Mouse (Mus musculus): Measurements from ENCODE around the gene Ddx55.
"Not testable (repeated sequence)": the region's sequence is repeated elsewhere in the genome, so short reads cannot be mapped to it uniquely, and the experiment has no call there.

Gene Ddx55

DNA sequence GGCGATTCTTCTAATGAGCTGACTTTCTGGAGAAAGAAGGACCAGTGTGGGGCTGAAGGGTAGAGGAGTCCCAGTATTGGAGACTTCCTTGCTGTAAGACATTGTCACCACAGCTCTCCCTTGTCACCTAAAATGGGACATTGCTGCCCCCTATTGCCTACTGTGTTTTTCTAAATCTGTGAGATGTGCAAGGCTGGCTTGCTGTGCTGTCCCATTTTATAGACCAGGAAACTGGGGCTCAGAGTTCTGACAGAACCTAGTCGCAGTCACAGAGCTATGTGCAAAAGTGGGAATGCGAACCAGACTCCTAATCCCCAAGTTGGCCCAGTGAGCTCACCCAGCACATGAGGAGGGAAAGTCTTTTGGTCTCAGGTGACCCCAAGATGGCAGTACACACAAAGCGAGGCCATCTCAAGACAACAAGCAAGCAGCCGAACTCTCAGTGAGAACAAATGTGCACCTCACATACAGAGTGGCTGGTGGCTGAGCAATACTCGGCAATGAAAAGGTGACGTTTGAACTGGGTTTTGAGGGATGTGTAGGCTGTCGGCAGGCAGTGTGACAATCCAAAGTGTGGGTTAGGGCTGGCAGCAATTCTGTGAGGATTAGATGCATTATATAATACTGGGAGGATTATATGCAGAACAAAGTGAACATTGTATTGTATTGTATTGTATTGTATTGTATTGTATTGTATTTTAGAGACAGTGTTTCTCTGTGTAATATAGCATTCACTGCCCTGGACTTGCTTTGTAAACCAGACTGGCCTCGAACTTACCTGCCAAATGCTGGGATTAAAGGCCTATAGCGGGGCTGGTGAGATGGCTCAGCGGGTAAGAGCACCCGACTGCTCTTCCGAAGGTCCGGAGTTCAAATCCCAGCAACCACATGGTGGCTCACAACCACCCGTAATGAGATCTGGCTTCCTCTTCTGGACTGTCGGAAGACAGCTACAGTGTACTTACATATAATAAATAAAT is 13.6 kb upstream of the Ddx55 start:
- DNase-seq (ENCODE audit: low spot score) = peak; percentile 73

DNA sequence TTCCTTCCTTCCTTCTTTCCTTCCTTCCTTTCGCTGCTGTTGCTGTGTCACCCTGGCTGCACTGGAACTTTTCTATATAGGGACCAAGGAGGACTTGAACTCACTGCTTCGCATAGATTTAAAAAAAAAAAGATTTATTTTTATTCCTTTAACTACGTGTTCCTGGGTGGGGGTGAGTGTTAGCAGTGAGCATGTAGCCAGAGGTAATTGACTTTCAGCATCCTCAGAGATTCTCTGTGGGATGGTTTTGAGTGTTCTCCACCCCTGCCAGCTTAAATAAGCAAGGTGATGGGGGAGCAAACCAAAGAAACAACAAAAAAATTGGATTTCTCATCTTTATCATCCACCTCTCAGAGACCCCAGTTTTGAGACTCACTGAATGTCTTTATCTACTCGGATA is 12.8 kb upstream of the Ddx55 start:
- no peak for DNase-seq (ENCODE audit: low spot score)

DNA sequence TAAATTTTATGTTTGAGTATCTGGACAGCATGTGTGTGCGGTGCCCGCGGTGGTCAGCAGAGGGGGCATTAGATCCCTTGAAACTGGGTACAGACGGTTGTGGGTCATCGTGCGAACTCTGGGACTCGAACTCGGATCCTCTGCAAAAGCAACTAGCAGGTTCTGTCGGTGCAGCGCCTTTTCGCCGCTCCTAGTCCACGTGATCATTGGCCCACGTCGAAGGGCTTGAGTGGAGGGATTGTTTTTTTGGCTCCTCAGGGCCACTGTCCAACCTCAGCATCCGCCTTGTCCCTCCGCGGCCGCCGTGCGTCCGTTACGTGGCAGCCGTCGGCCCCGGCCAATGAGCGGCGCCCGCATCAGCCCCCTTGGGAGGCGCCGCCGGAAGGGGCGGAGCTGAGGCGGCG is 12.3 kb upstream of the Ddx55 start, which contains the start of gene Tmed2:
Tmed2 (plus strand) TSS at position 313 of the 404 bp plus-strand sequence.
- peak; percentile 95 for DNase-seq (ENCODE audit: low spot score)

DNA sequence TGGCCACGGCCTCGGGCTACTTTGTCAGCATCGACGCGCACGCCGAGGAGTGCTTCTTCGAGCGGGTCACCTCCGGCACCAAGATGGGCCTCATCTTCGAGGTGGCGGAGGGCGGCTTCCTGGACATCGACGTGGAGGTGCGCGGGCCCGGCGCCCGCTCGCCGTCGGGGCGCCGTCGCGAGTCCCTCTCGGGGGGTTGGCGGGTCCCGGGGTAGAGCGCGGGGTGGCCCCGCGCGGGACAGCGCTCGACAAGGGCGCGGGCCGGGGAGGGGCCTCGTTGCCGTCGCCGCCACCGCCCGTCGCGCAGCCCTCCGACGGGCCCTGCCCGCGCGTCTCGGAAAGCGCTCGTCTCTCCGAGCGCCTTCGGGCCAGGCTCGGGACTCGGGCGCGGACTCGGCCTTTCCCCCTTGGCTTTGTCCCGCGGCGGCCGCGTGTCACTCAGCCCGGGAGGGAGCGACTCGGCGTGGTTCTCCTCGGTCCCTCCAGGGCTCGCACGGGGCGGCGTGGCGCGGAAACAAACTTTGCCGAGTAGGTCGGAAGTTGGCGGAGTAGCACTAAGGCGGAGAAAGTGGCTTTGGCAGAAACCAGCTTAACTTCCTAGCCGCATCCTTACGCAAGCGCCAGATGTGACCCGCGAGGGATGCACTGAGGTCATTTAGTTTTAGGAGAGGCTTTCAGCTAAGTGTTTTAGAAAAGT is 11.6 kb upstream of the Ddx55 start:
- peak; percentile 63 for DNase-seq (ENCODE audit: low spot score)

DNA sequence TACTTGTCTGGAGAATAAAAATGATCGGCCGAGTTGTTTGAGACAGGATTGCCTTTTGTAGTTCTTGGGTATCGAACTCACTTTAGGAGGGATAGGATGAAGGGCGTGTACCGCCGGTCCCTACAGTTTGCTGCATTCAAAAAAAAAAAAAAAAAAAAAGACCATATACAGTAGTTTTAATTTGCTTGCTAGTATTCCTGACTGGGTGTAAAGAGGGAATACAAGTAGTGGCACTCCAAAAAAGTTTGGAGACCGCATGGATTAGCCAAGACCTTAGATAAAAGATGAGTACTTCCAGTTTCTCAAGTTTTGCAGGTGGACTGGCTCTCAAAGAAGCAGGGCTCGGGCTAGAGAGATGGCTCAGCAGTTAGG is 11.1 kb upstream of the Ddx55 start:
- DNase-seq (ENCODE audit: low spot score) = no peak

DNA sequence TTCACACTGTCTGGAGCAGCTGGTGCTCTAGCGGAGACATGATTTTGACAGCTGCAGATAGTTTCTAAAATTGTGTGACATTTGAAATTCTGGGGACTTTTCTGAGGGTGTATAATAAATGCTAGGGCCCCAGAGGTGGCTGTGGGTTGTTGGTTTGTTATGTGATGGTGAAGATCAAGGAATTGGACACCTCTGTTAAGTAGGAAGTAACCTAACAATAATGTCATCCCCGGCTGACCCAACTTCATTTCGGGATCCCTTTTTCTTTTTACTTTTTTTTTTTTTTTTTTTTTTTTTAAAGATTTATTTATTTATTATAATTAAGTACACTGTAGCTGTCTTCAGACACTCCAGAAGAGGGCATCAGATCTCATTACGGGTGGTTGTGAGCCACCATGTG is 1.9 kb upstream of the Ddx55 start:
- not testable (repeated sequence) for DNase-seq (ENCODE audit: low spot score)

DNA sequence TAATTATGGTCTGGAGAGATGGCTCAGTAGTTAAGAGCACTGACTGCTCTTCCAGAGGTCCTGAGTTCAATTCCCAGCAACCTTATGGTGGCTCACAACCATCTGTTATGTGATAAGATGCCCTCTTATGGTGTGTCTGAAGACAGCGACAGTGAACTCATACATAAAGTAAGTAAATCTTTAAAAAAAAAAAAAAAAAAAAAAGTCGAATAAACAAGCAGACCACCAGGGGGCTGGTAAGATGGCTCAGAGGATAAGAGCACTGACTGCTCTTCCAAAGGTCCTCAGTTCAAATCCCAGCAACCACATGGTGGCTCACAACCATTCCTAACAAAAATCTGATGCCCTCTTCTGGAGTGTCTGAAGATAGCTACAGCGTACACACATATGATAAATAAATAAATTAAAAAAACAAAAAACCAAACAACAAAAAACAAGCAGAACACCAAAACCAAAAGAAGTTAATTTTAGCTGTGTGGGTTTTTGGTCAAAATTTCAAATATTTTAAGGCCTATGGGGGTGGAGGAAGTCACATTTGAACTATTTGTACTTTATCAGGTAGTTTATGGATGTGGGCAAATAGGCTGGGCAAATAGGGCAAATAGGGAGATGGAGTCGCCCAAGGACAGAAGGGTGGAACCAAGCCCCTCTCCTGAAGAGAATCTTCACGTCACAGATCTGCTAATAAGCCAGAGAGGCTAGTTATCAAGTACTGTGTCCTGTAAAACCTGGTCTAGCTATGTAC is 1.1 kb upstream of the Ddx55 start:
- DNase-seq (ENCODE audit: low spot score) = not testable (repeated sequence)

DNA sequence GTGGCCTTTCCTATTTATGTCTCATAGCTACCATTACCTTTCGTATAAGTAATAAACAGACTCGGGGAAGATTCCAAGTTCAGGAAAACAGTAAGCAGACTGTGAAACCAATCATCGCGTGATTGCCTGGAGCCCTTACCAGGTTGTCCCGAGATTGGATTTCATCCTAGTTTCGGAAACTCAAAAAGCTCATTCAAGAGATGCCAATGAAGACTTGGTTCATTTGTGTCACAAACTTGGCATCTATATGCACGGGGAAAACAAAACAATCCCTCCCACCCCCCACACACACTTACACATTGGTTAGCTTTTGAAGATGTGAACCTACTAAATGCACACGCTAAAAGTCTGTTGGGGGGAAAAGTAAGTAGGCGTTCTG is 581 bp upstream of the Ddx55 start:
- DNase-seq (ENCODE audit: low spot score) = no peak

DNA sequence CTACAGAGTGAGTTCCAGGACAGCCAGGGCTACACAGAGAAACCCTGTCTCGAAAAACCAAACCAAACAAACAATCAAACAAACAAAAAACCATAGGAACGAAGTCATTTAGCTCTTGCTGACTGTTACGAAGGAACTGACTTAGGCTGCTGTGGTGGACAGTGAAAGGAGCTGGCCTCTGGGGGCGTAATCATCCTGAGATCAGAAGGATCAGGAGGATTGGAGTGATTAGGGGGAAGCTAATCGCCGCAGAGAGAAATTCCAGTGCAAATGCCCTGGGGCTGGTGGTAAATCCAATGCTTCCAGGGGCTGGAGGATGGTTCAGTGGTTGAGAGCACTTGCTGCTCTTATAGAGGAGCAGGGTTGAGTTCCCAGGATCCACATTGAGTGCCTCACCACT is 943 bp downstream of the Ddx55 start:
- no peak for DNase-seq (ENCODE audit: low spot score)

DNA sequence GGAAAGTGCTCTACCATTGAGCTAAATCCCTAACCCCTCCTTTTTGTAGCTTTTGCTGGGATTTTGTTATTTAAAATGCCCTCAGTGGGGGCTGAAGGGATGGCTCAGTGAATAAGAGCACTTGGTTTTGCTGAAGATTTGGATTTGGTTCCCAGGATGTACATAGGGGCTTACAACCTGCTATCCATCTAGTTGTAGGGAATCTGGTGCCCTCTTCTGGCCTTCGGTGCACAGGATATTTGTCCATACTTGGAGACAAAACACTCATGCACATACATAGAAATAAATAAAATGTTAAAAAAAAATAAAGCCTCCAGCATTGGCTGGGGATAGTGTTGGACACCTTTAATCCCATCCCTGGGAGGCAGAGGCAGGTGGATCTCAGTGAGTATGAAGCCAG is 2.5 kb downstream of the Ddx55 start:
- no peak for DNase-seq (ENCODE audit: low spot score)

DNA sequence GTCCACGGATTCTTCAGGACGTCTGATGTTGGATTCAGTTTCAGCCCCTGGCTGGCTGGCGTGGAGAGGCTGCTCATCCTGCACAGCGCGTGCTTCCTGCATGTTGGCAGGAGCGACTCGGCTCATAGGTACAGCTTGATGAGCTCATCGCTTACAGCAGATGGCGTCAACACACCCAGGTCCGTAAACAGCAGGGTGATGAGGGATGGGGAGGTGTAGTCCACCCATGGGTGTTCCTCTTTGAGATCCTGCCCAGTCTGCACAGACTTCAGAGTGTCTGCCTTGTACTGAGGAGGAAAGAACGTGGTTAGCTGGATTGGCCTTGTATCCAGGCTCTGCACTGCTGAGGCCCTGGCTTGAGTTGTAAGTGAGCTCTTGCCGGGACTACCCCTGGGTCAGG is 18.4 kb downstream of the Ddx55 start:
- no peak for DNase-seq (ENCODE audit: low spot score)

DNA sequence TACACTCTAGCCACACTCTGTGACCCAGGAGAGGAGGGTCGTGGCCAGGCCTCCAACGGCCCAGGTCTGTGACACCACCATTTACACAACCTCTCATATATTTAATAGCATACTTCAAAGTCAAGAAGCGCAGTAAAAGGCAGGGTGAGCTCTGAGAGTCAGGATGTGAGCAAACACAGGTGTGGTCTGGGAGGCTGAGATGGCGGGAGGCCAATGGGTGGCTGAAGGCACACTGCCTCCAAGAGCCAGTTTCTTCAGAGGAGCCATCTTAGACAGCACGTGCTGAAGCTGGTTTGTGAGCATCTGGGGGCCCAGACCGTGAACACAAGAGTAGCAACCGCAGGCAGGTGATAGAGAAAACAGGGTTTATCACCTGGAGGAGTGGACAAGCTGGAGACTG is 22.8 kb downstream of the Ddx55 start:
- DNase-seq (ENCODE audit: low spot score) = no peak

DNA sequence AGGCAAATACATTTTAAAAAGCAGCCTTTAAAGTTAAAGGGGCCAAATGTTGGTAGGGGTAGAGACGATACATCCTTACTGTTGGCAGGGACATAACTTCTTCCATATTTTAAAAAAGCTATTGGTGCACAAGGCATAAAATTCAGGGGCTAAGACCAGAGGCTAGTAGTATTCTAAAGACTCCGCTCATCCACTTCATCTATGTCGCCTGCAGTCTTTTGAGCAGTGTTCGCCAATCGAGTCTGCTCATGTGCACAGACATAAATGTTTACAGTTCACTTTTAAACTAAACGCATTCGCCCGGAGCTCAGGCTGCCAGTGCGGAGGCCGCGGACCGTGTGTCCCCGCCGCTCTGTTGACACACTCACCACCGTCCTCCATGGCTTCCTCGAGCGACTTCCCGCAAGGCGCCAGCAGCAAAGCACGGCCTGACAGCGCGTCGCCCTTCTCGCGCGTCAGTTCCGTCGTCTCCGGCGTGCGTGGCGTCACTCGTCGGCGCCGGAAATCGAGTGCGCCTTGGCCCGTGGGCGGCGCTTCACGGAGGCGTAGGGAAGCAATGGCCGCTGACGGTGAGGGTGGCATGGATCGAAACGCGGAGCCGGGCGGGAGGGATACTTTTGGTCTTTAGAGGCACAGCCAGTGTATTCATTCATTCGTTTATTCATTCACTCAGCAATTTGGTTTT is 26.1 kb downstream of the Ddx55 start, which contains the start of the genes Eif2b1 and Gtf2h3:
Eif2b1 (minus strand) TSS at position 499 of the 685 bp plus-strand sequence.
Gtf2h3 (plus strand) TSS at position 508 of the 685 bp plus-strand sequence.
- DNase-seq (ENCODE audit: low spot score) = peak; percentile 94

DNA sequence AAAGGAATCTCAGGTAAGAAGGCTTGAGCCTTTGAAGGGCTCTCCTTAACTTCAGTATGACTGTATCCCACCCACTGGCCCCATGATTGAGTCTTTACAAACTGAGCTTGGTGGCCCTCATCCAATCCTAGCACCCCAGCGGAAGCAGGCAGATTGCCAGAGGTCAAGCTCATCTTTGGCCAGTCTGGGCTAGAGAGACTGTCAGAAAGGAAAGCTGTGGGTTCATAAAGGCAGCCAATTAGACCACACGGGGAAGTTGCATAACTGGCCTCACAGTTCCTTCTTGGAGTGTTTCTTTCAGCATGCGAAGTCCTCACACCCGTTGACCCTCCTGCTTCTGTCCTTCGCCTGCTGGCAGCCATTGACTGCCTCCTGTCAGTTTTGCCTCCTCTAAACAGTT is 29.9 kb downstream of the Ddx55 start:
- no peak for DNase-seq (ENCODE audit: low spot score)

DNA sequence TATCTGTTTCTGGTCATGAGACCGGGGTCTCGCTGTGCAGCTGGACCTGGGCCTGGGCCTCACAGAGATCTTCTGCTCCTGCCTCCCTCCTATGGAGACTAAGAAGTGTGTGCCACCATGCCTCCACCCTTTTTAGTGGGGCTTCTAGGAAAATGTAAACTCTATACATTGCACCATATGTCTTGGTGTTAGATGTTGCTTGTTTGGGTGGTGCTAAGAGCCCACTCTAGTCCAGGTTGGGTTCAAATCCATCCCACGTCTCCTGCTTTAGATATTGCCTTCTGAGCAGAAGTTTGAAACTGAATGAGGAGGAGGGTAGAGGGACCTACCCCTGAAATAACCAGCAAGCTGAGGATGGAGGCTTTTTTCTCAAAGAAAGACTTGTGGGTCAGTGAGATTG is 40.1 kb downstream of the Ddx55 start:
- no peak for DNase-seq (ENCODE audit: low spot score)

DNA sequence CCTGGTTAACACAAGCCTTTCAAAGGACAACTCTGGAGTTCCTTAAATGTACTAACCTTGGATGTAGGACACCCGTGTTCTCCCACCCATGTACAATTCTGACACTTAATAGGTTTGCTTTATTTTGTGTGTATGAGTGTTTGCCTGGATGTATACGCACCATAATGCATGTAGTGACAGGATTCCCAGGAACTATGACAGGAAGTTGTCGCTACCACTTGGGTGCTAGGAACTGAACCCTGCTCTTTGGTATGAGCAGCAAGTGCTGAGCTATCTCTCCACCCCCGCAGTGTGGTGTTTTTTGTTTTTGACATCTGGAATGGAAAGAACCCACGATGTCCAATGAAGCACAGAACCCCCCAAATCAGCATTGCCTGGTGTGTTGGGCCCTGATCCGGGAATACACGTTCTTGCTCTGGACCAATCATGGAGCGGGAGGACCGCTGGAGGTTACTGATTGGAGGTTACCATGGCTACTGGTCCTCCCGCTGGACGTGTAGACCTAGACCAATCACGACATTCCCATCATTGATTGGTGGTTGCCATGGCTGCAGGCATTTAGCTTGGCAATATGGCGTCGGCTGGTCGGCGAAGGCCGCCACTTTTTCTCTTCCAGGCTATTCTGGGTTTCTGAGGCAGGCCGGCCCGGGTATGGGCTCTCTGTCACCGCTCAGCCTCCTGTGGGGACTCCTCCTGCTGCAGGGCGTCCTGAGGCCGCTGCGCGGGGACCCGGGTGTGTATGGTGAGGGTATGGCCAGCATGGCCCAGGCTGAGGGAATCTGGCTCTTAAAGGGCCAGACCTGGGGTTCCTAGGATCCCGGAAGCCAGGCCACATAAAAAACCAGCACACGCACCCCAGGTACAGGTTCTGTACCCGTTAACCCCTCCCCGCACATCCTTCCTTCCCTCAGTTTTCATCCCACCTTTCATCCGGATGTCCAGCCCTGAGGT is 45.8 kb downstream of the Ddx55 start:
- DNase-seq (ENCODE audit: low spot score) = peak; percentile 72

DNA sequence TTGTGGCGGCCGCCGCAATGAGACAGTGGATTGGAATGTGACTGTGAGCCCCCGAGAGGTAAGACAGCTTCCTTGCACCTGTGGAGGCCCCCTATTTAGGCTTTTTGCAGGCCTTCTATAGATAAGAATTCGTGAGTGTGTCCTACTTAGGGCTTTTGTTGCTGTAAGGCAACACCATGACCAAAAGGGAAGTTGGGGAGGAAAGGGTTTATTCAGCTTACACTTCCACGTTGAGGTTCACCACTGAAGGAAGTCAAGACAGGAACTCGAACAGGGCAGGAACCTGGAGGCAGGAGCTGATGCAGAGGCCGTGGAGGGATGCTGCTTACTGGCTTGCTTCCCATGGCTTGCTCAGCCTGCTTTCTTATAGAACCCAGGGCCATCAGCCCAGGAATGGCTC is 47.1 kb downstream of the Ddx55 start:
- DNase-seq (ENCODE audit: low spot score) = not testable (repeated sequence)

DNA sequence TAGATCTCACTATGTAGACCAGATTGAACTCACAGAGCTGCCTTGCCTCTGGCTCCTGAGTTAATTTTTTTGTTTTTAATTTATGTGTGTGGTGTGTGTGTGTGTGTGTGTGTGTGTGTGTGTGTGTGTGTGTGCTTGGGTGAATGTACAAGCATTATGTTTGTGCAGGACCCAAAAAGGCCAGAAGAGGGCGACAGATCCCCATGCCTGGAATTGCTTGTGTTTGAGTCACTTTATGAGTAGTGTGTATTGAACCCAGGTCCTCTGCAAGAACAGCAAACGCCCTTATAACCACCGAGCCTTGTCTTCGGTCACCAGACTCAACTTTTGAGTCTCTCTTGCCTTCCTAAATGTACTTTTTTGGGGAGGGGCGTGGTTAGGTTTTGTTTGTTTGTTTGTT is 49.7 kb downstream of the Ddx55 start:
- DNase-seq (ENCODE audit: low spot score) = peak; percentile 58

DNA sequence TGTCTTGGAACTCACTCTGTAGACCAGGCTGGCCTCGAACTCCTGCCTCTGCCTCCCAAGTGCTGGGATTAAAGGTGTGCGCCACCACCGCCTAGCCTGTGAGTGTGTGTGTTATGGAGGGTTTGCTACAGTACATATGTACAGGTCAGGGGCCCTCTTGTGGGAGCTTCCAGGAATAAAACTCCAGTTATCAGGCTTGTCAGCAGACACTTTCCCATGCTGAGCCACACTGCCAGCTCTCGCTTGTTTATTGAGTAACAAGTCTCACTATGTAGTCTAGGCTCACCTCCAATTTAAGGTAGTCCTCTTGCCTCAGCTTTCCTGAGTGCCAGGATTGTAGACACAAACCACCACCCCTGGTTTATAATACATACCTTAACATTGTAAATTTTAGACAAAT is 51.6 kb downstream of the Ddx55 start:
- DNase-seq (ENCODE audit: low spot score) = no peak

DNA sequence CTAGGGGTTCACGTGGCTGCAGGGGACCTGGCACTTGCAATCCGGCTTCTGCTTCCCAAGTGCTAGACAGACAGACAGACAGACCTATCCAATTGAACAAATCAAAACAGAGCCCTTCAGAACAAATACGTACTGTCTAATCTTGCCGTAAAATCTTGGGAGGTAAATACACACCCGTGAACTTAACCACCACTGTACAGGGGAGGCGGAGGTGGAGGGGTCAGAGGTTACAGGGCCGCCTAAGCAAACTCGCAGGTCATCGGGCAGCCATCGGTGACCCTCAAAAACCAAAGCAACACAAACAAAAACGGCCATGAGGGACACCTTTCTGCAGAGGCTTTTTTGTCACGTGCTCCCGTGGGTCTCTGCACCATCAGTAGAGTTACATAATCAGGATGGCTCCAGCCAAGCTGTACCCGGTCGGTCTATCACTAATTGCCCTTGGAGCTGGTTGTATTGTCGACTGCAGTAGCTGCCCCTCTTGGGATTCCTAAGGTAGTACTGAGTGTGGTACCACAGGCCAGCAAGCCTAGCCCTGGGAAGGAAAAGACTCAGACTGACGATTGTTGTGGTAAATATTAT is 52.5 kb downstream of the Ddx55 start:
- DNase-seq (ENCODE audit: low spot score) = no peak

Data from T-cell, adult 2 months (primary cell).